Mouse (Mus musculus): Measurements from ENCODE around the gene Fosl1.
"Not testable (repeated sequence)": the region's sequence is repeated elsewhere in the genome, so short reads cannot be mapped to it uniquely, and the experiment has no call there.

The Fosl1 gene

DNA sequence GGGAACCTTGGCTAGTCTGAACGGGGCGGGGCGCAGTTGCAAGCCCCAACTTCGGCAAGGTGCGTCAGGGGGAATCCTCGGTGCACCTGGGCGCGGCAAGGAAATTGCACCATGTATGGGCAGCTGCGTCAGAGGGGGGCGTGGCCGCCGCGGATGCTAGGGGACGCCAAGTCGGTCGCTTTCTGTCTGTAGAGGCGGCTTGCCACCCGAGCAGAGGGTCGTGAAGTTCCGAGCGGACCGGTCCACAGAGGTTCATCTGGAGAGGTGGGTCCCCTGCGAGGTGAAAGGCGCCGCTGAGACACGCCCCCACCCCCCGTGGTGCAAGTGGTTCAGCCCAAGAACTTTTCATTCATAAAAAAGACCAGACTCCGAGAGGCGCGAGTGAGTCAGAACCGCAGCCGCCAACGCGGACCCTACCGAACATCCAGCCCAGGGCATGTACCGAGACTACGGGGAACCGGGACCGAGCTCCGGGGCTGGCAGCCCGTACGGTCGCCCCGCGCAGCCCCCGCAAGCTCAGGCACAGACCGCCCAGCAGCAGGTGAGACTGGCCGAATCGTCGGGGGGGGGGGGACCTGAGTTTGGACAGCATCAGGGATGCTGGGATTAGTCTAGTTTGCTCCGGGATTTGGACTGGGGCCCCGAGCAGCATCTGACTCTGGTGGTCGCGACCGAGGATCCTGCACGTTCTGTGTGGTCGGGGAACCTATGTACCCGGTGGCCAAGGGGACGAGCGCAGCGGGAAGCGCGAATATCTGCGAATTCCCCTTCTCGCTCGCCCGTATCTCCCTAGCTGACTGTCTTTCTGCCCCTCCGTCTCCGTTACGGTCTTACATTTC, at the start of gene Fosl1:
Gene Fosl1, plus strand, starts transcription at position 33 of the 839 bp plus-strand sequence.
- DNase-seq, result peak; percentile 73

- not testable (repeated sequence) for DNase-seq
Measured at GRCm38 (mm10) chr19:5401073-5401472, 46.3 kb upstream of the Fosl1 start.

- DNase-seq, result no peak
Measured at GRCm38 (mm10) chr19:5402293-5402692, 45.1 kb upstream of the Fosl1 start, which contains the start of gene Tsga10ip. Tsga10ip (minus strand) TSS chr19:5402526.

- DNase-seq, result no peak
Measured at GRCm38 (mm10) chr19:5405924-5406323, 41.4 kb upstream of the Fosl1 start.

- DNase-seq, result peak; percentile 65
Measured at GRCm38 (mm10) chr19:5406531-5407126, 40.7 kb upstream of the Fosl1 start.

- DNase-seq, result peak; percentile 72
Measured at GRCm38 (mm10) chr19:5407133-5407532, 40.2 kb upstream of the Fosl1 start.

- DNase-seq, result no peak
Measured at GRCm38 (mm10) chr19:5408057-5409001, 39.0 kb upstream of the Fosl1 start.

GRCm38 (mm10) chr19:5409068-5409467, 38.3 kb upstream of the Fosl1 start:
- DNase-seq, result no peak

- no peak for DNase-seq
Measured at GRCm38 (mm10) chr19:5410641-5411040, 36.7 kb upstream of the Fosl1 start.

DNA sequence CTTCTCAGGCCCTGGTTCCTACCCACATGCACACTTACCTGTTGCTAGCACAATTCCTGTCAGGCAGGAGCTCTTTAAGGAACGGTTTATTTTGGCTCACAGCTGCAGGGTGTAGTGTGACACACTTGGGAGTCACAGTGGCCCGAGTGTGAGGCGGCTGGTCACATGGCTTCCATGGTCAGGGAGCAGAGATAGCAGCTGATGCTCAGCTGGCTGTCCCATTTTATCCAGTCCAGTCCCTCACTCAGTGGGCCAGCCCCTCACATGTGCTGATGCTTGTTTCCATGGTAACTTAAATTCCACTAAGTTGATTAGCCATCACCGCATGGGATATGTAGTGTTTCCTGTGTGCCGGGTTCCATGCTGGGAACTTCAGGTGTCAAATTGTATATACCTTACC, 35.4 kb upstream of the Fosl1 start:
- DNase-seq, result no peak

DNA sequence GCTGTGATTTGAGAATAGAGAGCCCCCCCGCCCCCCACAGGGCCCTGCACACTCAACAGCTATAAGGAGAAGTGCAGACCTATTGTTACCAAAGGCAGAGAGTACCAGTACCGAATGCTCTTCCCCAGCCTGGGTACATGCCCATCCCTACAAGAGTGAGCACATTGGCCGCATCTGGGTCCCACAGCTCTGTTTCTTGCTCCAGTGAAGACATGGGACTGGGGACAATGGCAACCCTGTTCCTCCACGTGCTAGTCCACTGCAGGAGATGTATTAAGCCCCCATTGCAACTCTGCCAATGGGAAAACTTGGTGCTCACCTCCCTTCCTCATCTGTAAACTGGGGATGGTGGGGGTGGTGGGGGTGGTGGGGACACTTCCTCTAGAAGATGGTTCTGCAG, 33.5 kb upstream of the Fosl1 start:
- DNase-seq, result no peak

GRCm38 (mm10) chr19:5414534-5414957, 32.8 kb upstream of the Fosl1 start:
- peak; percentile 44 for DNase-seq

- DNase-seq, result no peak
Measured at GRCm38 (mm10) chr19:5418750-5419466, 28.4 kb upstream of the Fosl1 start.

GRCm38 (mm10) chr19:5419630-5420029, 27.7 kb upstream of the Fosl1 start:
- DNase-seq, result no peak

DNA sequence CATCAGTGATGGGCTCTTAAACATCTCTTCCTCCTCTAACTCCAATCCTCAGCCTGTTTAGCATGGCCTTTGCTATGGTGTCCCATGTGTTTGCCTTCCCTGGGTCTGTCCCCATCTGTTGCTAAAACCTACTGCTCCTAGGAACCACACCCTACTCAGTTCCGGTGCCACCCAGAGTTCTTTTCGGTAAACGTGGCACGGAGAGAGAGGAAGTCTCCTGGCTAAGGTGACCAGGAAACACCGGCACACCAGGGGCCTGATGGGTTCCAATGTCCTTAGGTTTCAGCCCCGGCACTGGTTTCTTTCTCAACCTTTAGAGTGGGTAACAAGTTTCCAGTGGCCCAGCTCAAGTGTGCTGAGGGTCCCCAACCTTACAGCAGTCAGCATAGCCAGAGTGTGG, 26.8 kb upstream of the Fosl1 start:
- DNase-seq, result no peak

- DNase-seq, result no peak
Measured at GRCm38 (mm10) chr19:5421784-5422183, 25.6 kb upstream of the Fosl1 start.

GRCm38 (mm10) chr19:5422267-5422666, 25.1 kb upstream of the Fosl1 start:
- no peak for DNase-seq

GRCm38 (mm10) chr19:5422895-5423443, 24.4 kb upstream of the Fosl1 start:
- DNase-seq, result no peak

GRCm38 (mm10) chr19:5423561-5423960, 23.8 kb upstream of the Fosl1 start:
- DNase-seq, result no peak

DNA sequence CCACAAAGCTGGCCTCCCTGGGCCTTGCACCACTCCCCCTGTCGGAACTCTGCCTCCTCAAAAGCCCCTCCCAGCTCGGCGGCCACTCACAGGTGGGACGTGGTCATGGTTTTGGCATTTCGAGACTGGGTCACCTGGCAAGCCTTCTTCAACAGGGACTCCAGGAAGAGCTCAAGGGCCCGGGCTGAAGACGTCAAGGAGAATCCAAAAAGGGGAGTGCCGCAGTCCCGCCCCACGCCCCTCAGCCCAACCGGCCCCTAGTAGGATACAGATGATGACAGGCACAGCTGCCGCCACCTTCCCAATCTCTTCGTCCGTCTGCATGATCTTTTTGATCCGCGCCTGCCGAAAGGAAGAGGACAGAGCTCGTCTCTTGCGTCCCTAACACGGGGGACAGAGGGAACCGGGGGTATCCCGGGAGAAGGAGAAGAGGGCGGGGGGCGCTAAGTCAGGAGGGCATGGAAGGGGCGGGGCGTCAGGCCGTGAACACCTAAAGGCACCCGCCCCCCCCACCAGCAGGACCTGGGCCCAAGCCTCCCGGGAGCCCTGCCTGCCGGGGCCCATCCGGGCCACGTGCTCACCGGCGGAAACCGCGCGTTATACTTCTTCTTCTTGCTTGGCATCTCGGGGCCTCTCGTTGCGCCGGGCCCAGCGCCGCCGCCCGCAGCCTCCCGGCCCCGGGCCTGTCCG, 23.1 kb upstream of the Fosl1 start:
- peak; percentile 82 for DNase-seq

Measured in kidney, adult 18-20 months (tissue).